Mouse (Mus musculus) forebrain, embryonic 11.5 days (tissue): ENCODE data around the gene Psme1. TPM values are rescaled to one million over a fixed set of nuclear protein-coding genes. Genes with fewer than 3 reads are reported as not detected.
A peak's percentile ranks its signal among the peaks of the same experiment; 100 is the strongest.

Source experiments
- ATAC-seq: fragments of 200-750 bp; cut with Nextera tagmentation; replicated peaks from 2 replicates; pipeline ENCODE4 v1.8.0; 2017; ENCODE audit warnings: moderate TSS enrichment; ENCODE audit not compliant: low FRiP score
- DNase-seq: peaks from one replicate; pipeline ENCODE4 v3.0.0-alpha.2; 2017; ENCODE audit warnings: low spot score
- H3K27ac ChIP-seq: fragments of 300-500 bp; sonication (generic); 2 replicates; pipeline ENCODE4 v1.5.1; 2014; ENCODE audit warnings: low read depth, low read length
- H3K27me3 ChIP-seq: fragments of 300-500 bp; sonication (generic); 2 replicates; pipeline ENCODE4 v1.6.1; 2014; ENCODE audit warnings: mild to moderate bottlenecking, low read length, mixed read lengths; ENCODE audit not compliant: control insufficient read depth, insufficient read depth
- H3K36me3 ChIP-seq: fragments of 300-500 bp; sonication (generic); 2 replicates; pipeline ENCODE4 v1.6.1; 2014; ENCODE audit warnings: mild to moderate bottlenecking, low read length, moderate library complexity, mixed read lengths; ENCODE audit not compliant: control insufficient read depth, insufficient read depth
- H3K4me1 ChIP-seq: fragments of 300-500 bp; sonication (generic); replicated peaks from 2 replicates; pipeline ENCODE4 v1.6.1; 2014; ENCODE audit warnings: low read length, mixed read lengths; ENCODE audit not compliant: control insufficient read depth, insufficient read depth
- H3K4me2 ChIP-seq: fragments of 300-500 bp; sonication (generic); 2 replicates; pipeline ENCODE4 v1.6.1; 2014; ENCODE audit warnings: low read depth, mild to moderate bottlenecking, low read length, moderate library complexity, mixed read lengths; ENCODE audit not compliant: severe bottlenecking
- H3K4me3 ChIP-seq: fragments of 300-500 bp; sonication (generic); 2 replicates; pipeline ENCODE4 v1.5.1; 2014; ENCODE audit warnings: low read depth, low read length
- H3K9ac ChIP-seq: fragments of 300-500 bp; sonication (generic); 2 replicates; pipeline ENCODE4 v1.6.1; 2014; ENCODE audit warnings: low read length
- H3K9me3 ChIP-seq: fragments of 300-500 bp; sonication (generic); 2 replicates; pipeline ENCODE4 v1.6.1; 2016; ENCODE audit warnings: low read length, mixed read lengths; ENCODE audit not compliant: control insufficient read depth
- WGBS: fragments of 180-500 bp; shearing (Covaris S2); extraction: QIAGEN DNeasy Blood & Tissue Kit; methylation state at CpG from one replicate; pipeline ENCODE4 v1.1.7; 2014; 5-methylcytosine and 5-hydroxymethylcytosine counted together
- polyA plus RNA-seq: library from polyadenylated mRNA; unstranded; fragments of >200 nt; fragmentation: Nextera tagmentation; extraction: Ambion mirVana; gene quantifications from 2 replicates; pipeline ENCODE4 v1.2.1, GENCODE M21; 2014

Gene Psme1
- polyA plus RNA-seq, 1 experiment from 2014 or later, result 100 TPM

DNA sequence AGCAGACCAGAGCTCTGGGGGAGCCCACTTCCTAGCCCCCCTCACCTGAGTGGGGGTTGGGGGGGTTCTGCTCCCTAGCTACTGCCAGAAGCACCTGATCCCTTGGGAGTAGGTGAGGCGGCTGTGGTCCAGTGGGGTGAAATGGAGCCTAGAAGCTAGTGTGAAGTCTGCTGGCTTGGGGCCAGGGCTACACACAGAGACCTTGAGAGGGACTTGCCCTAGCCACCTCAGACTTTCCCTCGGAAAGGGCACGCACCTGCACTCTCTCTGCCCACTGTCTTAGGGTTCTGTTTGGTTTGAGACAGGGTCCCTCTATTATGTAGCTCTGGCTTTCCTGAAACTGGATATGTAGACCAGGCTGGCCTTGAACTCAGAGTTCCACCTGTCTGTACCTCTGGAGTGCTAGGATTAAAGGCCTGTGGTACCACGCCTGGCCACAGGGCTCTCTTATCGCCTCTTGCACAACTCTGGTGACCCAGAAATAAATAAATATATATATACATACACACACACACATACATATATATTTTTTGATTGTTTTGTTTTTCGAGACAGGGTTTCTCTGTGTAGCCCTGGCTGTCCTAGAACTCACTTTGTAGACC lies 846 bp downstream of the Psme1 start:
- H3K9ac ChIP-seq, result peak overlapping the region; percentile 89
- H3K27ac ChIP-seq, result peak overlapping the region; percentile 51; the same call in 1 of the 2 replicates
- no peaks in the 10 kb centered on the region; the same call in 1 of the 2 replicates for H3K36me3 ChIP-seq
- H3K9me3 ChIP-seq, result no peaks in the 10 kb centered on the region
- DNase-seq, result no peak
- H3K4me1 ChIP-seq, result no peaks in the 10 kb centered on the region
- H3K27me3 ChIP-seq, result no peaks in the 10 kb centered on the region
- WGBS, result 39% methylated on average over 6 of the region's 6 CpGs
- peak overlapping the region; percentile 85 for H3K4me2 ChIP-seq
- peak; percentile 14; the same call in 1 of the 2 replicates for ATAC-seq
- H3K4me3 ChIP-seq, result peak overlapping the region; percentile 59

DNA sequence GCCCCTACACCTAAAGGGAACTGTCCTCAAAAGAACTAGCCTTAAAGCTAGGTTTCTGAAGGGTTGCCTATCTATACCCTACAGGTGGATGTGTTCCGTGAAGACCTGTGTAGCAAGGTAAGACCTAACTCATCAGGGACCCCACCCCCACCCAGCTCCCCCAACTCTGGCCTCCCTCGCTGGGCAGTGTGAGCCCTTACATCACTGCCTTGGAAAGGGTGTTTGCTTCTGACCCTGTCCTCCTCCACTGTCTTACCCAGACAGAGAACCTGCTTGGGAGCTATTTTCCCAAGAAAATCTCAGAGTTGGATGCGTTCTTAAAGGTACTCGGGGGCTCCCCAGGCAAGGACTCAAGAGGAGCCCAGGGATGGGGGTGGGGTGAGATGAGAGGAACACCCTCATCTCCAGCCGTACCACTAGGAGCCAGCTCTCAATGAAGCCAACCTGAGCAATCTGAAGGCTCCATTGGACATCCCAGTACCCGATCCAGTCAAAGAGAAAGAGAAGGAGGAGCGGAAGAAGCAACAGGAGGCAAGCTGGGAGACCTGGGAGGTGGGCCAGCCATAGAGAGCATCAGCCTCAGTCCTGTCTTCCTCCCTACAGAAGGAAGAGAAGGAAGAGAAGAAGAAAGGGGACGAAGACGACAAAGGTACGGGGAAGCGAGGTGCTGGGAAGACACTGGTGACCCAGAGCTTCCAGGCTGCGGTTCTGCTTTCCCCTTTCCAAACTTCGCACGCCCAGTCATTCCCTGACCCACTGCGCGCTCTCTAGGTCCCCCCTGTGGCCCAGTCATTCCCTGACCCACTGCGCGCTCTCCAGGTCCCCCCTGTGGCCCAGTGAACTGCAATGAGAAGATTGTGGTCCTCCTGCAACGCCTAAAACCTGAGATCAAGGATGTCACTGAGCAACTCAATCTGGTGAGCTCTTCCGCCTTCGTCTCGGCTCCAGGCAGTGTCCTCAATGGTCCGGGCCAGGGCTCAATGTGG lies 1.9 kb downstream of the Psme1 start:
- DNase-seq (no peak), ATAC-seq (no peak)
- Histone ChIP-seq H3K9me3 (no peaks in the 10 kb centered on the region), H3K4me1 (peaks cover 2% of the 10 kb centered on the region; the same call in 1 of the 2 replicates), H3K36me3 (no peaks in the 10 kb centered on the region; the same call in 1 of the 2 replicates), H3K27ac (no peak overlapping the region), H3K27me3 (no peaks in the 10 kb centered on the region; the same call in 1 of the 2 replicates), H3K9ac (no peak overlapping the region), H3K4me2 (no peak overlapping the region), H3K4me3 (no peak overlapping the region)
- 82% methylated on average over 23 of the region's 23 CpGs for WGBS

DNA sequence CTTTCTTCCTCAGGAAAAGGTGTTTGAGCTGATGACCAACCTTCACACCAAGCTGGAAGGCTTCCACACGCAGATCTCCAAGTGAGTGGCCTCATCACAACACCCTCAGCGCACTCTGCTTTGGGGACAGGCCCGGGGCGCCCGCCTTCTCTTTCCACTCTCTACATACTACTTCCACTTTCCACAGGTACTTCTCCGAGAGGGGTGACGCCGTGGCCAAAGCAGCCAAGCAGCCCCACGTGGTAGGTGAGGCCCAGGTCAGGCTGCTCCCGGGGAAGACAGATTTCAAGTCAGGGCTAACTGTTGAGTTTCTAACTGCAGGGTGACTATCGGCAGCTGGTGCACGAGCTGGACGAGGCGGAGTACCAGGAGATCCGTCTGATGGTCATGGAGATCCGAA lies 2.8 kb downstream of the Psme1 start:
- Histone ChIP-seq H3K4me1 (peaks cover 2% of the 10 kb centered on the region; the same call in 1 of the 2 replicates), H3K27me3 (no peaks in the 10 kb centered on the region; the same call in 1 of the 2 replicates), H3K9ac (no peak overlapping the region), H3K27ac (no peak overlapping the region), H3K4me2 (no peak overlapping the region), H3K9me3 (no peaks in the 10 kb centered on the region), H3K4me3 (no peak overlapping the region), H3K36me3 (no peaks in the 10 kb centered on the region; the same call in 1 of the 2 replicates)
- no peak for ATAC-seq
- WGBS, result 96% methylated on average over 16 of the region's 16 CpGs
- no peak for DNase-seq

DNA sequence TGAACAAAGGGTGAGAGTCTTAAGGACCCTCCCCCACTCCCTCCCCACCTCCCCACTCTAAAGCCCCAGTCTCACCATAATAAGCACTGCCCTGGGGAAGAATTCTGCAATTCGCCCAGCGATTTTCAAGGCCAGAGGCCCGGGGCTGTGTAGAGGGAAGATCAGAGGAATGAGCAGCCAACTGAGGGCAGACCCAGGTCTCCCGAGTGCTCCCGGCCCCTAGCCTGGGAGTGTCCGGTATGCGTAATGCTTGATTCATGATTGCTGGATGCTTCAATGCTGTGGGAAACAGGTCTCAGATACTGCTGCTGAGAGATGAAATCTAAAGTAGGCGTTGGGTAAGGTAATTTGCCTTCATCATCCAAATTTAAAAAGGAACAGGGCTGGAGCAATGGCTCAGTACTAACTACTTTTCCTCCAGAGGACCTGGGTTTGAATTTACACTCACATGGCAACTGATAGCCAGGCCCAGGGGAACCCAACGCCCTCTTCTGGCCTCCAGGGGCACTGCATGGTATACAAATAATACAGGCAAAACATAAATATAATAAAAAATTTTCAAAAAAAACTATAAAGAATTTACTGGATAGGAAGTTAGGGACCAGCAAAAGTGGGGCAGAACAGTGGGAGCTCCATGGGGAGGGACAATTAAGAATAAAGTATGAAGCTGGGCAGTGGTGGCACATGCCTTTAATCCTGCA lies 4.2 kb downstream of the Psme1 start:
- no peaks in the 10 kb centered on the region; the same call in 1 of the 2 replicates for H3K27me3 ChIP-seq
- H3K4me1 ChIP-seq, result peaks cover 2% of the 10 kb centered on the region; the same call in 1 of the 2 replicates
- H3K4me2 ChIP-seq, result no peak overlapping the region
- H3K9ac ChIP-seq, result no peak overlapping the region
- no peak for DNase-seq
- no peaks in the 10 kb centered on the region for H3K9me3 ChIP-seq
- ATAC-seq, result no peak
- no peak overlapping the region for H3K27ac ChIP-seq
- 70% methylated on average over 9 of the region's 9 CpGs for WGBS
- no peak overlapping the region for H3K4me3 ChIP-seq
- no peaks in the 10 kb centered on the region; the same call in 1 of the 2 replicates for H3K36me3 ChIP-seq

DNA sequence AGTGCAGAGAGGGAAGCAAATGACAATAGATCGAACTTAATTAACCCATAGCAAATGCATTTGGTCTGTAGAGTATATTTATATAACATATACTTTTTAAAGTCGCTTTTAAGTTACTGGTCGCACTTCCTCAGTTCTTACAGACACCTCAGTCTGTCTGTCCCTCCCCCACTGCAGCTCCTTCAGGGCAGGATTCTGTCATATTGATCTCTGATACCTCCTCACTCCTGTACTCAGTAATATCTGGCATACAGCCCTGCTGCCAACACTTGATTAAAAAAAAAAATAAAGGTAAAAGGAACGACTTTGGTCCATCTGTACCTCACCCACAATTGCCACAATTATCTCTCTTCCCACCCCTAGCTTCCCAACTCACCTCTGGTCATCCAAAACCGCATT lies 6.4 kb downstream of the Psme1 start:
- 37% methylated on average over 5 of the region's 5 CpGs for WGBS
- 0 out of 2 replicates have a peak, but pooled peaks have one; percentile 9 for ATAC-seq

DNA sequence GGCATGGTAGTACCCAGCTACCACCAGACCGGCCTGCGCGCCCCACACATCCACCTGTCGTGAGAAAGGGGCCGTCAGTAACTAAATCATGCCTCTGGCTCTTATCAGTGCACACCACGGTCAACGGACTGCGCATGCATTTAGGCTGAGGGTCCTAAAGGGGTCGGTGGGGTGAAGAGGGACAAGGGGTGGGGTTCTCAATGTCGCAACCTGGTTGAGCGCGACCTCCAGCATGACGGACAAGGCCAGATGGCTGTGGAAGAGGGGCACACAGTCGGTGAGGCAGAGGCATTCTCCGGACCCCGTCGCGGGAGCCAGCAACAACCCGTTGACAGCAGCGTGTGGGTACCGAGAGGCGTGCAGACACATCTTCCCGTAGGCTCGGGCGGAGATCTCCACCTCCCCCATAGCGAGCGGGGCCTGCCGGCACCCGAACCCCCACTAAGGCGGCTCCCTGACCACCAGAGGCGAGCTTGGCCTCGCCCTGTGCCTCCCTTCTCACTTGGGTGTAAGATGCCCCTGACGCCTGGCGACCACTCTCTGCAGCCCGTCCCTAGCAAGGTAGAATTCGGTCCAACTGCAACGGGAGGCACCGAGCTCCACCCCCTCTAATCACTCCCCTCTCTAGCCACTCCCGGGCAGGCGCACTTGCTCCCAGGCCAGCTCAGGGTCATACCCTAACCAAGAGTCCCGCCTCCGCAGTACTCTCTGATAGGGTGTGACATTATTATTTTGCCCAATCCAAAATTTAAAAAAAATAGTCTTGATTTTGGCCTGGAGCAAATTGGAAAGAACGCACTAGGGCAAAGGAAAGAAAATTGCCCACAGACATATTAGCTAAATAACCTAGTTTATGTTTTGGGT lies 7.0 kb downstream of the Psme1 start, which contains the start of gene Emc9:
Gene Emc9 (minus strand): TSS at position 601 of the 864 bp plus-strand sequence.
- 2% methylated on average over 43 of the region's 43 CpGs for WGBS
- peak within 1 kb of the TSS; percentile 35 for H3K4me3 ChIP-seq
- no peak within 1 kb of the TSS for H3K27ac ChIP-seq

More for the DNA sequence above, 6.4 kb downstream of the Psme1 start:
- H3K27me3 ChIP-seq, result no peaks in the 10 kb centered on the region; the same call in 1 of the 2 replicates
- H3K4me2 ChIP-seq, result peak overlapping the region; percentile 75
- no peak overlapping the region for H3K27ac ChIP-seq
- DNase-seq, result no peak
- H3K36me3 ChIP-seq, result no peaks in the 10 kb centered on the region; the same call in 1 of the 2 replicates
- peaks cover 2% of the 10 kb centered on the region; the same call in 1 of the 2 replicates for H3K4me1 ChIP-seq
- no peaks in the 10 kb centered on the region for H3K9me3 ChIP-seq
- H3K4me3 ChIP-seq, result peak overlapping the region; percentile 35
- H3K9ac ChIP-seq, result peak overlapping the region; percentile 60

DNA sequence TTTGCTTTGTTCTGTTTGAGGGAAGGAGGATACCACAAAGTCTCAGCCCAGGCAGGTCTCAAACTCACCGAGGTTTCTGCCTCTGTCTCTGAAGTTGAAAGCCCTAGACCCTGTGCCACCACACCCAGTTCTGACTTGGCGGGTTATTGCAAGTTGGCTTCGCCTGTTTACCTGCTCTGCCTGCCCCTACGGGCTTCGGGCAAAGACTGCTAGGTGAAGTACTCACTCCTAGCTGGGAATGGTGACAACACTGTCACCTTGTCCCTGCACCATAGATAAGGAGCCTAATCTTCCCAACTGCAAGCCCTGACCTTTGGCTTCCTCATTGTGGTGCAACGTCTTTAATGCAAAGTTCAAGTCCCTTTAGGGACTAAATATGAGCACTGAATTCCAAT lies 7.6 kb downstream of the Psme1 start:
- no peaks in the 10 kb centered on the region for H3K9me3 ChIP-seq
- 56% methylated on average over 6 of the region's 6 CpGs for WGBS
- no peak overlapping the region for H3K9ac ChIP-seq
- no peak for ATAC-seq
- H3K4me3 ChIP-seq, result no peak overlapping the region
- DNase-seq, result no peak
- no peak overlapping the region for H3K4me2 ChIP-seq
- H3K27me3 ChIP-seq, result no peaks in the 10 kb centered on the region; the same call in 1 of the 2 replicates
- no peaks in the 10 kb centered on the region; the same call in 1 of the 2 replicates for H3K36me3 ChIP-seq
- peaks cover 9% of the 10 kb centered on the region; the same call in 1 of the 2 replicates for H3K4me1 ChIP-seq
- no peak overlapping the region for H3K27ac ChIP-seq

More for the DNA sequence above, 7.0 kb downstream of the Psme1 start, which contains the start of gene Emc9:
- ATAC-seq, result peak; percentile 63; the same call in 1 of the 2 replicates
- H3K36me3 ChIP-seq, result no peaks in the 10 kb centered on the region; the same call in 1 of the 2 replicates
- peak within 1 kb of the TSS; percentile 75 for H3K4me2 ChIP-seq
- H3K9me3 ChIP-seq, result no peaks in the 10 kb centered on the region
- H3K27me3 ChIP-seq, result no peaks in the 10 kb centered on the region; the same call in 1 of the 2 replicates
- H3K4me1 ChIP-seq, result peaks cover 4% of the 10 kb centered on the region; the same call in 1 of the 2 replicates
- DNase-seq, result peak; percentile 62
- H3K9ac ChIP-seq, result peak within 1 kb of the TSS; percentile 60
